Mouse (Mus musculus) neutrophil, adult 83 days (primary cell): ENCODE data around the gene Olfr1342. TPM values are rescaled to one million over a fixed set of nuclear protein-coding genes. Genes with fewer than 3 reads are reported as not detected.

Experiments
- total RNA-seq, 2 experiments: library from RNA; stranded (reverse); gene quantifications; one replicate each; pipeline ENCODE4 v1.2.4; 2023

Gene Olfr1342
- not detected for total RNA-seq

DNA sequence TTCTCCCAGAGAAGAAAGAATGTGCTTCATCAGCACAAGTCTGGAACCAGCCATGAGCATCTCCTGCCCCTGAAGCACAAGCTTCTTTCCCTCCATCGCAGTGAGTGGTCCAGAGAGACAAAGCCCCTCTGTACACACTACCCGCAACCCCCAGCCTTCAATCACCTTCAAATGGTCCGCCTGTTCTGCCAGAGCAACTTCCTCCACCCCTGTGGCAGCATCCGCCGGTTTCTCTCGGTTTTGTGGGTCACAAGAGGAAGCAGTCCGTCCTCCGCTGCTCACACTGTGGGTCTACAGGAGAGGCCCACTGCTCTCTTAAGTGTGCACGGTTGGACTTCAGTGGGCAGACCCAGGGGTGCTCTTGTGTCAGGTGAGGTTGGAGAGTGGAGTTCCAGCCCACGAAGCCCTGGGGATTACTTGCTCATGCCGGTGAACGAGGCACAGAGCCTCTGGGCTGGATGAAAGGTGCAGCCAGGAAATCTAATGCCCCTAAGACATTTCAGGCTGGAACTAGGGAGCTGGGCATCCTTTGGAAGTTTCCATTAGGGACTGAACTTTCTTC, at the start of gene Olfr1342:
Gene Olfr1342, minus strand, starts transcription at position 345 of the 562 bp plus-strand sequence.

DNA sequence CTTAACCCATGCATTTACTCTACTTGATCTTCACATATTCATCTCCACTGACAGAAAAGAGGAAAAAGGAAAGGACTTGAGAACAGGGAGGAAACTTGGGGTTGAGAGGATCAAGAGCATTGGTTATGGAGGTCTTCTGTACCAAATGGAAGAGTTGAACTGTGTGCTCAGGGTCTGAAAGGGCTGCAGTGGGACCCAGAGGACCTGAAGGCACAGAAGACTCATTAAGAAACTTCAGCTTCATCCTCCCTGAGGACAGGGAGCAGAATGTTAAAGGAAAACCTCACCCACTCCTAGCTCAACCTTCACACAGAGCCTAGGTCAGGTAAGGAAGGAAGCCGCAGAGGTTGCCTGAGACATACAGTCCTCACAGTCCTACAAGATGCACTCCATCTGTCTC, 39.3 kb upstream of the Olfr1342 start, which contains the start of gene Olfr1339:
Gene Olfr1339, plus strand, starts transcription at position 301 of the 400 bp plus-strand sequence.

DNA sequence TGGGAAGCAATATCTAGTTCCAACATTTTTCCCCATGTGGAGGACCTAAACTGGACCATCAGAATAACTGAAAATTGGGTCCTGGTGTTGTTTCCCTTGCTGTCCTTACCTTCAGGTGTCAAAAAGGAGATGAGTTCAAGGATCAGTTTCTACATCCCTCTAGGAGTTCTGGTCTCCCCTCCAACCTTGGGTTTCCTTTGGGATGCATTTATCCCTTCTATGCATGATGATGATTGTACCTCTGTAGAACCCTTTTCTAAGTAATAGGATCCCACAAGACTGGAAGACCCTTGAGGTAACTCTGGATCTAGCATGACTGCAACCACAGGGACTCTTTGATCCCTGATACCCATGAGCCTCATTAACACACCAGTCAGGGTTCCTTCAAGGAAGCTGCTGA, 27.3 kb upstream of the Olfr1342 start, which contains the start of gene Olfr1340:
Gene Olfr1340, plus strand, starts transcription at position 301 of the 400 bp plus-strand sequence.

DNA sequence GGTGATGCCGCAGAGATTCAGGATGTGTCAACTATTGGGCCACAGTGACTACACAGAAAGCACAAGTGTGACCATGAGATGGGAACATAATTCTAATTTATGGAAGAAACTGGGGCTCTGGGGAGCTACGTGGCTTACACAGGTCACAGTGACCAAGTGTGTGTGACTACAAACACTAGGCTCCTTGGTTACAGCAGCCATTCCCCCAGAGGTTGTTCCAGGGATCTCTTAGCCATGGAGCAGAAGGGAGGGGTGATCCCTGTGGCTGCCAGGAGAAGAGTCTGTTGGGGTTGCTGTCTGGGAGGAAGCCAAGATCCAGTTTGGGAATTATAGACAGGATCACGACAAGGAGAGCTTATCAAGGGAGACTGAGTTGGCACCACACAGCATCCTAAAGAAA, 10.7 kb upstream of the Olfr1342 start, which contains the start of gene Olfr1341:
Gene Olfr1341, plus strand, starts transcription at position 301 of the 400 bp plus-strand sequence.

DNA sequence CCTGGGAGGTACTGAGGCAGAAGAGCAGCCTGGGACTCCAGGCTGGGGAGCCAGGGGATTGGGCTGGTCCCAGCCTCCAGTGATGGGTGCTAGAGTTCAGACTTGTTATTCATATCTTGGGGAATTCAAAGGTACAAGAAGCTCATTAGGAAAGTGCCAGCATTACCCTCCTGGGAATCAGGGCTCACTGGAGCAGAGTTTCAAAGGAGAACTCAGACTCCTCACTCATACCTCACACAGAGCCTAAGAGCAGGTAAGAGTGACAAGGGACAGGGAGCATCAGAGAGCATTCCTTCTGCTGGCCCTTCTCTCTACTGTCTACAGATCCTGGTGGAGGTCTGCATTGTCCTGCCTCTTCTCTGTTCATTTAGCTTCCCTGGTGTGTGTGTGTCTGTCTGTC, 33.9 kb downstream of the Olfr1342 start, which contains the start of gene Olfr62:
Gene Olfr62, plus strand, starts transcription at position 301 of the 400 bp plus-strand sequence.

Other genes starting within 250 kb of the Olfr1342 start
- gene Mpl, start 235.2 kb downstream of the Olfr1342 start, total RNA-seq, result under 1 TPM; 0.77 to 0.99 TPM
- 1 to 10 TPM; 3.3 to 3.4 TPM for gene Tie1, start 202.7 kb downstream of the Olfr1342 start, total RNA-seq
- not detected for gene 2610528J11Rik, start 165.8 kb downstream of the Olfr1342 start, total RNA-seq
- gene Tmem125, start 148.7 kb downstream of the Olfr1342 start, total RNA-seq, result under 1 TPM in 1 of 2 experiments, not detected in 1; 0.18 TPM
- gene Cfap57, start 72.0 kb downstream of the Olfr1342 start, total RNA-seq, result 1 to 10 TPM; 2.0 to 2.3 TPM
- gene Ebna1bp2, start 72.0 kb downstream of the Olfr1342 start, total RNA-seq, result 10 to 100 TPM; 38.3 to 43.4 TPM
- gene Olfr62, start 33.8 kb downstream of the Olfr1342 start, total RNA-seq, result not detected
- gene Olfr1341, start 10.8 kb upstream of the Olfr1342 start, total RNA-seq, result not detected
- not detected for gene Olfr1340, start 27.4 kb upstream of the Olfr1342 start, total RNA-seq
- gene Olfr1339, start 39.4 kb upstream of the Olfr1342 start, total RNA-seq, result not detected
- gene Olfr1338, start 66.0 kb upstream of the Olfr1342 start, total RNA-seq, result not detected
- not detected for gene Olfr1337, start 89.8 kb upstream of the Olfr1342 start, total RNA-seq
- gene Olfr1335, start 117.2 kb upstream of the Olfr1342 start, total RNA-seq, result not detected
- not detected for gene Olfr1333, start 143.5 kb upstream of the Olfr1342 start, total RNA-seq
- not detected for gene Olfr1331, start 171.9 kb upstream of the Olfr1342 start, total RNA-seq
- not detected for gene Olfr1330, start 195.8 kb upstream of the Olfr1342 start, total RNA-seq
- not detected for gene Olfr1329, start 224.7 kb upstream of the Olfr1342 start, total RNA-seq
- gene Olfr1328, start 245.9 kb upstream of the Olfr1342 start, total RNA-seq, result not detected